Mouse (Mus musculus): Measurements from ENCODE around the gene Mrps15.
"Not testable (repeated sequence)": the region's sequence is repeated elsewhere in the genome, so short reads cannot be mapped to it uniquely, and the experiment has no call there.

Mrps15 gene

GRCm38 (mm10) chr4:126077833-126078232 lies 31.1 kb downstream of the Mrps15 start:
- no peak for DNase-seq (ENCODE audit: low spot score)

- no peak for DNase-seq (ENCODE audit: low spot score)
These were observed 32.5 kb downstream of the Mrps15 start for GRCm38 (mm10) chr4:126079266-126079665.

GRCm38 (mm10) chr4:126081601-126082000 lies 34.9 kb downstream of the Mrps15 start:
- DNase-seq (ENCODE audit: low spot score) = no peak

GRCm38 (mm10) chr4:126083021-126083420 lies 36.3 kb downstream of the Mrps15 start:
- DNase-seq (ENCODE audit: low spot score) = no peak

GRCm38 (mm10) chr4:126084382-126084781 lies 37.7 kb downstream of the Mrps15 start:
- DNase-seq (ENCODE audit: low spot score) = no peak

- DNase-seq (ENCODE audit: low spot score) = peak; percentile 72
These were observed 39.4 kb downstream of the Mrps15 start for GRCm38 (mm10) chr4:126085996-126086576.

GRCm38 (mm10) chr4:126090101-126090847 lies 43.5 kb downstream of the Mrps15 start:
- no peak for DNase-seq (ENCODE audit: low spot score)

- DNase-seq (ENCODE audit: low spot score) = no peak
These were observed 44.1 kb downstream of the Mrps15 start for GRCm38 (mm10) chr4:126090848-126091124.

GRCm38 (mm10) chr4:126091873-126092272 lies 45.1 kb downstream of the Mrps15 start:
- no peak for DNase-seq (ENCODE audit: low spot score)

- DNase-seq (ENCODE audit: low spot score) = not testable (repeated sequence)
These were observed 49.1 kb downstream of the Mrps15 start for GRCm38 (mm10) chr4:126095622-126096430.

GRCm38 (mm10) chr4:126096464-126097111 lies 49.9 kb downstream of the Mrps15 start, which contains the start of gene Lsm10:
Gene Lsm10 (plus strand): TSS chr4:126096623.
- DNase-seq (ENCODE audit: low spot score) = peak; percentile 89

GRCm38 (mm10) chr4:126097711-126098253 lies 51.1 kb downstream of the Mrps15 start:
- no peak for DNase-seq (ENCODE audit: low spot score)

GRCm38 (mm10) chr4:126099365-126099764 lies 52.6 kb downstream of the Mrps15 start:
- DNase-seq (ENCODE audit: low spot score) = no peak

- DNase-seq (ENCODE audit: low spot score) = no peak
These were observed 54.0 kb downstream of the Mrps15 start for GRCm38 (mm10) chr4:126100764-126101163.

GRCm38 (mm10) chr4:126102061-126102841 lies 55.5 kb downstream of the Mrps15 start:
- no peak for DNase-seq (ENCODE audit: low spot score)

GRCm38 (mm10) chr4:126103057-126103581 lies 56.4 kb downstream of the Mrps15 start:
- peak; percentile 75 for DNase-seq (ENCODE audit: low spot score)

GRCm38 (mm10) chr4:126103590-126104068 lies 56.9 kb downstream of the Mrps15 start, which contains the start of gene Stk40:
Gene Stk40 (plus strand): TSS chr4:126103957.
- DNase-seq (ENCODE audit: low spot score) = peak; percentile 91

- peak; percentile 29 for DNase-seq (ENCODE audit: low spot score)
These were observed 57.7 kb downstream of the Mrps15 start for GRCm38 (mm10) chr4:126104261-126105075.
